Mouse (Mus musculus) adrenal gland, postnatal 4 days (tissue): ENCODE measurements around the gene Tmem102. TPM values are rescaled to one million over a fixed set of nuclear protein-coding genes. Genes with fewer than 3 reads are reported as not detected.

Experiments
- DNase-seq, 2 experiments: peaks; one replicate each; pipeline ENCODE4 v3.0.0; 2021 to 2022; ENCODE audit warnings: low spot score in 2 of 2, mixed read lengths in 2 of 2
- total RNA-seq, 2 experiments: library from RNA; stranded (reverse); gene quantifications; 2 replicates each; pipeline ENCODE4 v1.2.3; 2021

The Tmem102 gene
- total RNA-seq, 2 experiments from 2014 or later, result 0.76 to 1.4 TPM

GRCm38 (mm10) chr11:69791420-69791819 is 14.0 kb downstream of the Tmem102 start:
- no peak for DNase-seq

- no peak for DNase-seq
Observed at GRCm38 (mm10) chr11:69789431-69789830, 16.0 kb downstream of the Tmem102 start.

GRCm38 (mm10) chr11:69787306-69787705 is 18.1 kb downstream of the Tmem102 start:
- no peak for DNase-seq

- DNase-seq, result no peak
Observed at GRCm38 (mm10) chr11:69784793-69785272, 20.6 kb downstream of the Tmem102 start.

GRCm38 (mm10) chr11:69781828-69782227 is 23.6 kb downstream of the Tmem102 start:
- DNase-seq, result no peak

- DNase-seq, result no peak
Observed at GRCm38 (mm10) chr11:69778985-69779384, 26.4 kb downstream of the Tmem102 start.

GRCm38 (mm10) chr11:69778258-69778982 is 27.0 kb downstream of the Tmem102 start:
- DNase-seq, result no peak

- no peak for DNase-seq
Observed at GRCm38 (mm10) chr11:69777504-69778257, 27.7 kb downstream of the Tmem102 start.

GRCm38 (mm10) chr11:69776488-69776887 is 28.9 kb downstream of the Tmem102 start:
- no peak for DNase-seq

GRCm38 (mm10) chr11:69775716-69776115 is 29.7 kb downstream of the Tmem102 start:
- no peak for DNase-seq

- no peak for DNase-seq
Observed at GRCm38 (mm10) chr11:69774961-69775360, 30.5 kb downstream of the Tmem102 start.

- no peak for DNase-seq
Observed at GRCm38 (mm10) chr11:69767625-69767909, 37.9 kb downstream of the Tmem102 start.

GRCm38 (mm10) chr11:69766872-69767624 is 38.4 kb downstream of the Tmem102 start:
- no peak for DNase-seq

- DNase-seq, result peak; percentile 41 to 50
Observed at GRCm38 (mm10) chr11:69766126-69766609, 39.3 kb downstream of the Tmem102 start.

- peak in 1 of 2 experiments; percentile 19 for DNase-seq
Observed at GRCm38 (mm10) chr11:69765221-69766125, 40.0 kb downstream of the Tmem102 start, which contains the start of gene Zbtb4. Gene Zbtb4, plus strand, starts transcription at chr11:69765912.

- no peak for DNase-seq
Observed at GRCm38 (mm10) chr11:69763551-69763950, 41.9 kb downstream of the Tmem102 start.

GRCm38 (mm10) chr11:69761868-69762267 is 43.6 kb downstream of the Tmem102 start, which contains the start of gene Slc35g3:
Gene Slc35g3, minus strand, starts transcription at chr11:69761968.
- no peak for DNase-seq

- DNase-seq, result no peak
Observed at GRCm38 (mm10) chr11:69760901-69761200, 44.6 kb downstream of the Tmem102 start.

- DNase-seq, result no peak
Observed at GRCm38 (mm10) chr11:69760160-69760900, 45.1 kb downstream of the Tmem102 start.
